Mouse (Mus musculus) gonadal fat pad, adult 2 months (tissue): Measurements from ENCODE around the gene Rbm24. TPM values are rescaled to one million over a fixed set of nuclear protein-coding genes. Genes with fewer than 3 reads are reported as not detected.

Source experiments
- DNase-seq: peaks from one replicate; pipeline ENCODE4 v3.0.0-alpha.2; 2012; ENCODE audit warnings: low read depth
- polyA plus RNA-seq: library from polyadenylated mRNA; depleted of rRNA; stranded (reverse); fragments of >200 nt; gene quantifications from 2 replicates; pipeline ENCODE4 v1.2.3, GENCODE M21; 2012; rRNA removed

The Rbm24 gene
- polyA plus RNA-seq, 1 experiment: 20.8 TPM

GRCm38 (mm10) chr13:46438960-46439359 is 20.7 kb downstream of the Rbm24 start:
- DNase-seq: no peak

- no peak for DNase-seq
Measured at GRCm38 (mm10) chr13:46444021-46444420, 25.8 kb downstream of the Rbm24 start.

- DNase-seq: no peak
Measured at GRCm38 (mm10) chr13:46446062-46446461, 27.8 kb downstream of the Rbm24 start.

GRCm38 (mm10) chr13:46448276-46448675 is 30.0 kb downstream of the Rbm24 start:
- DNase-seq: no peak

- DNase-seq: no peak
Measured at GRCm38 (mm10) chr13:46449955-46450354, 31.7 kb downstream of the Rbm24 start.

- DNase-seq: no peak
Measured at GRCm38 (mm10) chr13:46450623-46451022, 32.4 kb downstream of the Rbm24 start.

GRCm38 (mm10) chr13:46451548-46451947 is 33.3 kb downstream of the Rbm24 start:
- DNase-seq: no peak

- DNase-seq: no peak
Measured at GRCm38 (mm10) chr13:46459546-46459945, 41.3 kb downstream of the Rbm24 start.

- no peak for DNase-seq
Measured at GRCm38 (mm10) chr13:46462280-46462679, 44.0 kb downstream of the Rbm24 start.

GRCm38 (mm10) chr13:46463764-46464163 is 45.5 kb downstream of the Rbm24 start:
- DNase-seq: no peak

GRCm38 (mm10) chr13:46468251-46468650 is 50.0 kb downstream of the Rbm24 start:
- no peak for DNase-seq

- DNase-seq: no peak
Measured at GRCm38 (mm10) chr13:46469536-46469935, 51.3 kb downstream of the Rbm24 start.

Other genes with a start within 250 kb of the Rbm24 start
- gene Stmnd1, start 144.7 kb upstream of the Rbm24 start, polyA plus RNA-seq: 0.36 and 0.43 TPM in 2 replicates
- gene Cap2, start 83.4 kb downstream of the Rbm24 start, polyA plus RNA-seq: 11.3 and 13.5 TPM in 2 replicates